Mouse (Mus musculus) forebrain, embryonic 11.5 days (tissue): ENCODE results near the gene Pigq. TPM values are rescaled to one million over a fixed set of nuclear protein-coding genes. Genes with fewer than 3 reads are reported as not detected.

Source experiments
- ATAC-seq: fragments of 200-750 bp; cut with Nextera tagmentation; replicated peaks from 2 replicates; pipeline ENCODE4 v1.8.0; 2017; ENCODE audit warnings: moderate TSS enrichment; ENCODE audit not compliant: low FRiP score
- DNase-seq: peaks from one replicate; pipeline ENCODE4 v3.0.0-alpha.2; 2017; ENCODE audit warnings: low spot score
- H3K27ac ChIP-seq: fragments of 300-500 bp; sonication (generic); 2 replicates; pipeline ENCODE4 v1.5.1; 2014; ENCODE audit warnings: low read depth, low read length
- H3K27me3 ChIP-seq: fragments of 300-500 bp; sonication (generic); 2 replicates; pipeline ENCODE4 v1.6.1; 2014; ENCODE audit warnings: mild to moderate bottlenecking, low read length, mixed read lengths; ENCODE audit not compliant: control insufficient read depth, insufficient read depth
- H3K36me3 ChIP-seq: fragments of 300-500 bp; sonication (generic); 2 replicates; pipeline ENCODE4 v1.6.1; 2014; ENCODE audit warnings: mild to moderate bottlenecking, low read length, moderate library complexity, mixed read lengths; ENCODE audit not compliant: control insufficient read depth, insufficient read depth
- H3K4me1 ChIP-seq: fragments of 300-500 bp; sonication (generic); replicated peaks from 2 replicates; pipeline ENCODE4 v1.6.1; 2014; ENCODE audit warnings: low read length, mixed read lengths; ENCODE audit not compliant: control insufficient read depth, insufficient read depth
- H3K4me2 ChIP-seq: fragments of 300-500 bp; sonication (generic); 2 replicates; pipeline ENCODE4 v1.6.1; 2014; ENCODE audit warnings: low read depth, mild to moderate bottlenecking, low read length, moderate library complexity, mixed read lengths; ENCODE audit not compliant: severe bottlenecking
- H3K4me3 ChIP-seq: fragments of 300-500 bp; sonication (generic); 2 replicates; pipeline ENCODE4 v1.5.1; 2014; ENCODE audit warnings: low read depth, low read length
- H3K9ac ChIP-seq: fragments of 300-500 bp; sonication (generic); 2 replicates; pipeline ENCODE4 v1.6.1; 2014; ENCODE audit warnings: low read length
- H3K9me3 ChIP-seq: fragments of 300-500 bp; sonication (generic); 2 replicates; pipeline ENCODE4 v1.6.1; 2016; ENCODE audit warnings: low read length, mixed read lengths; ENCODE audit not compliant: control insufficient read depth
- WGBS: fragments of 180-500 bp; shearing (Covaris S2); extraction: QIAGEN DNeasy Blood & Tissue Kit; methylation state at CpG from one replicate; pipeline ENCODE4 v1.1.7; 2014; 5-methylcytosine and 5-hydroxymethylcytosine counted together
- polyA plus RNA-seq: library from polyadenylated mRNA; unstranded; fragments of >200 nt; fragmentation: Nextera tagmentation; extraction: Ambion mirVana; gene quantifications from 2 replicates; pipeline ENCODE4 v1.2.1, GENCODE M21; 2014

The Pigq gene
- polyA plus RNA-seq, 1 experiment from 2014 or later: 65.2 TPM

- H3K9ac ChIP-seq: no peak overlapping the region
- H3K27me3 ChIP-seq: no peaks in the 10 kb centered on the region
- H3K4me3 ChIP-seq: no peak overlapping the region
- ATAC-seq (no peak), DNase-seq (no peak)
- no peak overlapping the region for H3K27ac ChIP-seq
- 93% methylated on average over 3 of the region's 3 CpGs for WGBS
- H3K36me3 ChIP-seq: no peaks in the 10 kb centered on the region; the same call in 1 of the 2 replicates
- peaks cover 6% of the 10 kb centered on the region; the same call in 1 of the 2 replicates for H3K4me1 ChIP-seq
- no peak overlapping the region for H3K4me2 ChIP-seq
- no peaks in the 10 kb centered on the region for H3K9me3 ChIP-seq
Observed at GRCm38 (mm10) chr17:25982913-25983312, 38.2 kb upstream of the Pigq start.

- H3K27ac ChIP-seq: no peak overlapping the region
- H3K4me1 ChIP-seq: peaks cover 6% of the 10 kb centered on the region; the same call in 1 of the 2 replicates
- no peaks in the 10 kb centered on the region for H3K27me3 ChIP-seq
- H3K36me3 ChIP-seq: no peaks in the 10 kb centered on the region
- H3K4me3 ChIP-seq: no peak overlapping the region
- no peaks in the 10 kb centered on the region for H3K9me3 ChIP-seq
- ATAC-seq (no peak), DNase-seq (no peak)
- 93% methylated on average over 5 of the region's 5 CpGs for WGBS
- H3K9ac ChIP-seq: no peak overlapping the region
- no peak overlapping the region for H3K4me2 ChIP-seq
Observed at GRCm38 (mm10) chr17:25980854-25981253, 36.1 kb upstream of the Pigq start.

- H3K9me3 ChIP-seq: no peaks in the 10 kb centered on the region
- no peak for ATAC-seq
- H3K4me2 ChIP-seq: no peak overlapping the region
- H3K27ac ChIP-seq: no peak overlapping the region
- no peak overlapping the region for H3K9ac ChIP-seq
- no peaks in the 10 kb centered on the region for H3K36me3 ChIP-seq
- H3K4me3 ChIP-seq: no peak overlapping the region
- H3K27me3 ChIP-seq: no peaks in the 10 kb centered on the region
- DNase-seq: no peak
- H3K4me1 ChIP-seq: peaks cover 6% of the 10 kb centered on the region; the same call in 1 of the 2 replicates
- WGBS: 97% methylated on average over 5 of the region's 5 CpGs
Observed at GRCm38 (mm10) chr17:25979829-25980738, 35.3 kb upstream of the Pigq start.

GRCm38 (mm10) chr17:25970954-25971707 is 26.4 kb upstream of the Pigq start:
- no peaks in the 10 kb centered on the region for H3K27me3 ChIP-seq
- no peak overlapping the region for H3K4me3 ChIP-seq
- no peak overlapping the region for H3K9ac ChIP-seq
- WGBS: 88% methylated on average over 4 of the region's 4 CpGs
- H3K9me3 ChIP-seq: no peaks in the 10 kb centered on the region
- DNase-seq (no peak), ATAC-seq (no peak)
- H3K4me2 ChIP-seq: no peak overlapping the region
- H3K27ac ChIP-seq: no peak overlapping the region
- no peaks in the 10 kb centered on the region for H3K4me1 ChIP-seq
- H3K36me3 ChIP-seq: no peaks in the 10 kb centered on the region

GRCm38 (mm10) chr17:25970448-25970847 is 25.7 kb upstream of the Pigq start:
- no peaks in the 10 kb centered on the region for H3K4me1 ChIP-seq
- H3K27ac ChIP-seq: no peak overlapping the region
- DNase-seq (no peak), ATAC-seq (no peak)
- H3K4me3 ChIP-seq: no peak overlapping the region
- WGBS: 92% methylated on average over 9 of the region's 9 CpGs
- no peak overlapping the region for H3K4me2 ChIP-seq
- H3K9ac ChIP-seq: no peak overlapping the region
- no peaks in the 10 kb centered on the region for H3K9me3 ChIP-seq
- H3K36me3 ChIP-seq: no peaks in the 10 kb centered on the region
- no peaks in the 10 kb centered on the region for H3K27me3 ChIP-seq

GRCm38 (mm10) chr17:25968176-25968575 is 23.4 kb upstream of the Pigq start:
- Histone ChIP-seq H3K9me3 (no peaks in the 10 kb centered on the region), H3K4me1 (no peaks in the 10 kb centered on the region), H3K4me2 (no peak overlapping the region), H3K36me3 (no peaks in the 10 kb centered on the region), H3K27me3 (no peaks in the 10 kb centered on the region), H3K27ac (no peak overlapping the region), H3K4me3 (no peak overlapping the region), H3K9ac (no peak overlapping the region)
- no peak for DNase-seq
- no peak for ATAC-seq
- 92% methylated on average over 1 of the region's 1 CpGs for WGBS

GRCm38 (mm10) chr17:25967652-25968051 is 22.9 kb upstream of the Pigq start:
- ATAC-seq (no peak), DNase-seq (no peak)
- no peak overlapping the region for H3K9ac ChIP-seq
- no peak overlapping the region for H3K4me3 ChIP-seq
- H3K36me3 ChIP-seq: no peaks in the 10 kb centered on the region
- no peaks in the 10 kb centered on the region for H3K4me1 ChIP-seq
- no peaks in the 10 kb centered on the region for H3K27me3 ChIP-seq
- H3K4me2 ChIP-seq: no peak overlapping the region
- no peak overlapping the region for H3K27ac ChIP-seq
- 89% methylated on average over 3 of the region's 3 CpGs for WGBS
- no peaks in the 10 kb centered on the region for H3K9me3 ChIP-seq

- H3K4me1 ChIP-seq: no peaks in the 10 kb centered on the region
- H3K27me3 ChIP-seq: no peaks in the 10 kb centered on the region
- DNase-seq (no peak), ATAC-seq (no peak)
- no peaks in the 10 kb centered on the region for H3K9me3 ChIP-seq
- 90% methylated on average over 7 of the region's 7 CpGs for WGBS
- H3K4me2 ChIP-seq: no peak overlapping the region
- no peak overlapping the region for H3K9ac ChIP-seq
- H3K36me3 ChIP-seq: no peaks in the 10 kb centered on the region
- no peak overlapping the region for H3K4me3 ChIP-seq
- H3K27ac ChIP-seq: no peak overlapping the region
Observed at GRCm38 (mm10) chr17:25964271-25964670, 19.5 kb upstream of the Pigq start.
